Mouse (Mus musculus) c-Kit-positive CD71-negative TER-119-negative erythroid progenitor cells, embryonic 14.5 days (primary cell): ENCODE data around the gene Lin9.
A peak's percentile ranks its signal among the peaks of the same experiment; 100 is the strongest.
"Not testable (repeated sequence)": the region's sequence is repeated elsewhere in the genome, so short reads cannot be mapped to it uniquely, and the experiment has no call there.

Experiments
- DNase-seq: peaks from one replicate; pipeline ENCODE4 v3.0.0-alpha.2; 2013; ENCODE audit warnings: low read depth

Lin9 gene

DNA sequence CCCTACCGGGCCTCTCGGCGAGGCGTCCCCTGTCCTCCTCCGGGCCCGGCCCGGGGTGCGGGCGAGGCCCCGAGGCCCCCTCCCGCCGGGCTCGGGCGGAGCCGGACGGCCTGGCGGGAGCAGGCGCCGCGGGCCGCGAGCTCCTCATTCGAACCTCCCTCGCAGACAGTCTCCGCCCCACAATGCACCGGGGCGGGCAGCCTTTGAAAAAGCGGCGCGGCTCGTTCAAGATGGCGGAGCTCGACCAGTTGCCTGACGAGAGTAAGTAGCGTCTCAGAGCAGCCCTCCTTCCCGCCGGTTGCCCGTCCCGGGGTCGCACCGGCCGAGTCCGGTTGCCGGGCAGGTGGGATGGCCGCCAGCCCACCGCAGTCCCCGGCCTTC, at the start of gene Lin9:
Lin9 (plus strand) TSS at position 14 of the 381 bp plus-strand sequence.
- DNase-seq = peak; percentile 88

DNA sequence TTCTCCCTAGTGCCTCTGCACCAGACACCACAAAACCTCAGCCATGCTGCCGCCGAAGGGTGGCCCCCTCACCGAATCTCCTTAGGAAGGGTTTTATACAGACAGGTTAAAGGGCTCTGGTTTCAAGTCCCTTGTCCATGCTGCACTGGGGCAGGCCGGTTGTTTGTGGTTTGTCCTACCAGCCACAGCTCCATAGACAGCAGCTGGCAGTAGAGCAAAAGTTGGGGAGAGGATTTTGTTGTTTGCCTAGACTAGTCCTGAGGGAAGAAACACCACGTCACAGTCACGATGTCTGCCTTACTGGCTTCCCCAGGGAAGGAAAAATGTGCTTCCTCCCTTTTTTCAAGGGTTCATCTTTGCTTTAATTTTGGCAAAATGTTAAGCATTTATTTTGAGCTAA, 40.4 kb upstream of the Lin9 start:
- no peak for DNase-seq

DNA sequence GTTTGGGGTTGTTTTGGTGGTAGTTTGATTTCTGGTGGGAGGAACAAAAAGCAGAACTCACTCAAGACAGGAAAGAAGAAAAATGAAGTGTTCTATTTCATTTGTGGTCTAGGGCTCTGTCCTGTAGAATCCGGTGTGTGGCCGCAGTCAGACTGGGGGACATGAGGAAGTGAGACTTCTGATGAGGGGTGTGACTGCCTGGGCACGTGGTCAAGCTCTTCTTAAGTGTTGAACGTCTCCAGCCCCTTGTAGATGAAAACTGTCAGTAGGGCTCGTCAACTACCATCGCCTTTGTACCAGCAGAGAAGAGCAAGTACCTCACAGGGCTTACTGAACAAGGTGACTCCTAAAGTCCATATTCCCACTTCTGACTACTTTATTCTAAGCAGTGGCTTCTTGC, 39.1 kb upstream of the Lin9 start:
- DNase-seq = peak; percentile 28

DNA sequence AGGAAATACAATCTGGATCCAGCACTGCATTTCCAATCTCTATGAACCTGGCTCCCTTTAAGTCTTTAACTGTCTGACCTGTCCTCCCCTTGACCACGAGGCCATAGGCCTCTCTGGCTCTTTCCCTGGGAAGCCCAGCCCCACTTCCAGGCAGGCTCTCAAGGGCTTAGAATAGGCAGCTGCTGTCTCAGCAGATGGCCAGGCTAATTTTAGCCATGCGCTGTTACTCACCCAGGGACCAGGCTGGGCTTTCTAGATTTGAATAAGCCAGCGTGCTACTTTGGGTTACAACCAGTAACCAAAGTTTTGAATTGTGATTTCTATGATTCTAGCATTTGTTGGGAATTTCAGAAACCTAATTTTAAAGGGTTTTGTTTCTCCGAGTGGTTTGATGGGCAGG, 36.4 kb upstream of the Lin9 start:
- no peak for DNase-seq

DNA sequence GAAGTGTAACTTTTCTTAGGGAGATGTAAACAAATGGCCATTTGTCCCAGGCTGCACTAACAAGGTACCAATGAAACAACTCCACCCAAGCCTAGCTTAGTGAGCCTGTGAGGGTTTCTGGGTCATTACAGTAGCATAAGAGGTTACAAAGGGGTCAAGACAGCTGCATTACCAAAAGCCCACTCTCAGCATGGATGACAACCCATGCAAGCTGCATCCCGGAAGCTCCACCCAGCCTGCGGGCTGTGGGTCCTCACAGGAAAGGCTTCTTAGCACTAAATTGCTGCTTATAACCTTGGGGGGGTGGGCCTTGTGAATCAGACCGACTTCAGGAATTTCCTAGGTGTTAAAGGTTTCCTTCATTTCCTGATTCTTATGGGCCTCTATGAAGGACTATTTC, 34.8 kb upstream of the Lin9 start:
- DNase-seq = no peak

DNA sequence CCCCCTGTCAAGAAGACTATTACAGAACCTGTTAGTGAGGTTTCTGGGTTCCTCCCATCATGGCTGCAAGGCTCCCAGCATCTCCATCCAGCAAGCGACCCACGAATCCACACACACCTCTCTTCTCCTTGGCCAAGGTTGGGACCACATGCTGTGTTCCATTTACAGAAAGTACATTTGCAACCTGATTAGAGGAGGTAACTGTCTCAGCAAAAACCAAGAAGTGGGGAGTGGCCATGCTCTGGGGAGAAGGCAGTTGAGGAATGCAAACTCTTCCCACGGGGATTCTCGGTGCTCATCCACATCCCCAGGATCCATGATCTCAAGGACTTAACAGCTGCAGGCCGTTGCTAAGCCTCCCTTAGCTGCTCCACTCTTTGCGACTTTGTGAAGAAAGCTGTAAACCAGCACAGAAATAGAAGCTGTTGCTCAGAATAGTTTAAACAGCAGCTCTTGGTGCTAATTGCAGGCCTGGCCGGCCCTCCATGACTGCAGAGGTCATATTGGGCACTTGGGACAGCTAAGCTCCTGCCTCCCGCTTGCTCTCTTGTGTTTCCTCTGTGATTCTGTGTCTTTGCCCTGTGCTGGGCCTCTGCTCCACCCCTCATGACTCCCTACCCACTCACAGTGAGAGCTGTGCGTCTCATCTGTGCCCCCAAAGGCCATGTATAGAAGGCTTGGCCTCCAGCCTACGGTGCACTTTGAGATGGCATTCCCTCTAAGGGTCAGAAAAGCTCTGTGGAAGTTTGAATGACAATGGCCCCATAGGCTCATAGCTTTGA, 34.0 kb upstream of the Lin9 start:
- DNase-seq = no peak

DNA sequence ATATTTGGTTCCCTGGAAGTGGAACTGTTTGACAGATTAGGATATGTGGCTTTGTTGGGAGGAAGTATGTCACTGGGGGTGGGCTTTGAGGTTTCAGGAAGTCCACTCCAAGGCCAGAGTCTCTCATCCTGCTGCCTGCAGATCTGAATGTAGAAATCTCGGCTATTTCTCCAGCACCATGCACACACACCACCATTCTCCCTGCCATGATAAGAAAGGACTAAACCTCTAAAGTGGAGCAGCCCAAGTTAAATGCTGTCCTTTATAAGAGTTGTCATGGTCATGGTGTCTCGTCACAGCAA, 33.4 kb upstream of the Lin9 start:
- no peak for DNase-seq

DNA sequence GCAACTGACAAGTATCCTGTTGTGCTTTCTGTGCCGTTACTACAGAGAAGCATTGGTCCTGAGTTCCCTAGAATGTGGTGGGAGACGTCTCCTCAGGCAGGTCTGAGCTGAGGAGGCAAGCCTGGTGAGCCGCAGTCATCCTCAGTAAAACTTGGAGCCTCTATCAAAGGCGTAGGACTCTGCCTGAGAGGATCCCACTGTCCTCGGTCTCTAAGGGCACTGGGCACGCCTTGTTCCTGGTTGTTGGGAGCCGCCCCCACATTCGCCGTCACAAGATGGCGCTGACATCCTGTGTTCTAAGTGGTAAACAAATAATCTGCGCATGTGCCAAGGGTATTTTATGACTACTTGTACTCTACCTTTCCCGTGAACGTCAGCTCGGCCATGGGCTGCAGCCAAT, 29.1 kb upstream of the Lin9 start:
- DNase-seq = not testable (repeated sequence)

DNA sequence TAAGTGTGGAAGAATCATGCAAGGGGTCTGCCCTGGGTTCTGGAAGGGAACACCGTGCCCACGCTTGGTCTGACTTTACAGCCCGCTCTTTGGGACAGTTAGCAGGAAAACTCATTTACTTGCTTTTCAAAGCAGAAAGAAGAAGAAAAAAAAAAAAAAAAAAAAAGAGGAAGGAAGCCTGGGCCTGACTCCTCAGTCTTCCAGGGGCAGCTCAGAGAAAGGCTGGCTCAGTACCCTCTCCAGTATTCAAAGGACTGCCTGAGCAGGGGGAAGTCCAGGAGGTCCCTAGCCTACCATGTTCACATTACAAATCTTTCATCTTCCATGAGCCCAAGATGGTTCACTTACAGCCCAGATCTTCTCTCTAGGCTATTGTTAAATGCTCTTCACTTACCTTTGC, 24.2 kb upstream of the Lin9 start:
- DNase-seq = no peak

DNA sequence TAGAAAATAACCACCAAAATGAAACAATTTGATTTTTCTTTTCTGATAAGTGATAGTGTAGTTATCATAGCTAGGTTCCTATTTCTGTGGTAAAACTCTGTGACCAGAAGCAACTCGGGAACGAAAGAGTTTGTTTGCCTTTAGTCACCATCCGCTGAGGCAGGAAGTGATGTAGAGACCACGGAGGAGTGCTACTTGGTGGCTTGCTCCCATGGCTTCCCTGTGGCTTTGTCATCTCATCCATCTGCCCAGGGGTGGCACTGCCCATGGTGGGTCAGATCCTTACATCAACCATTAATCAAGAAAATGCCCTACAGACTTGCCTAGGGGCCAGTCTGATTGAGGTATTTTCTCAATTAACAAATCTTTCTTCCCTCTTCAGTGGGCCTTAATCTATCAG, 18.6 kb upstream of the Lin9 start:
- no peak for DNase-seq

DNA sequence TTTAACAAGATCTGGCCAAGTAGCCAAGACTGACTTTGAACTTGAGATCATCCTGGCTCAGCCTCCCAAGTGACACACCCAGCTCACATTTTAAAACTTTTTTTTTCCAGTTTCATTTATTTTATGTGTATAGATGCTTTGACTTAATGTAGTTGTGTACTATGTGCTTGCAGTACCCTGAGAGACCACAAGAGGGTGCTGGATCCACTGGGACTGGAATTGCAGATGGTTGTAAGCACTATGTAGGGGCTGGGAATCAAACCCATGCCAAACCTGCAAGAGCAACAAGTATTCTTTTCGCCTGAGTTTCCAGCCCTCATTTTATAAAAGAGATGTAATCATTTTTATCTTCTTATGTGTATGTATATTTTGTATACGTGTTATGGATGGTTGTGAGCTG, 17.0 kb upstream of the Lin9 start:
- no peak for DNase-seq

DNA sequence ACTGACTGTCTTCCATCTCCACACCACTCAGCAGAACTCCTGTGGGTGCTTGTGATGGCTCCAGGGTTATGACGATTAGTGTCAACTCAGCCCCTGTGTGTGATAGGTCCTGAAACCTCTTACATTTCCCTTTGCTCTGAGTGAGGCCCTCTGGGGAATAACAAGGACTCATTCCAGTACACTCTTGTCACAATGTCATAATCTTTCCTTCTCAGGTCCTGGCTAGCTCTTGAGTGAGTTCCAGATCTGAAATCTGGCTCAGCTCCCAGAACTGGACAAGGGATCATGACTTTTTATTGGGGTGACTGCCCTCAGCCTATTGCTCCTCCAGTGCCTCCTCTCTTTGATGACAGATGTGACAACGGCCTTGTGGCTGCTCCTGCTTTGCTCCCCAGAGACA, 14.8 kb upstream of the Lin9 start:
- DNase-seq = no peak

DNA sequence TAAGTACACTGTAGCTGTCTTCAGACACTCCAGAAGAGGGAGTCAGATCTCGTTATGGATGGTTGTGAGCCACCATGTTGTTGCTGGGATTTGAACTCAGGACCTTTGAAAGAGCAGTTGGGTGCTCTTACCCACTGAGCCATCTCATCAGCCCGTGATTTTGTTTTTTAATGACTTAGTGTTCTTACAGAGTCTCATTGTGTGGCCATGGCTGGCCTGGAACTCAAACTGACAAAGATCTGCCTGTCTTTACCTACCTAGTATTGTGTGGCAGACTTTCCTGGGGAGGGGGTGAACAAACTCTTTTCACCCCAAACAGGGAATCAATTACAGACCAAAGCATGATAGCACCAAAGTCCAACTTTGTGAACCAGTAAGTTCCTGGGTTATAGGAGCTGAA, 3.2 kb upstream of the Lin9 start:
- DNase-seq = not testable (repeated sequence)

DNA sequence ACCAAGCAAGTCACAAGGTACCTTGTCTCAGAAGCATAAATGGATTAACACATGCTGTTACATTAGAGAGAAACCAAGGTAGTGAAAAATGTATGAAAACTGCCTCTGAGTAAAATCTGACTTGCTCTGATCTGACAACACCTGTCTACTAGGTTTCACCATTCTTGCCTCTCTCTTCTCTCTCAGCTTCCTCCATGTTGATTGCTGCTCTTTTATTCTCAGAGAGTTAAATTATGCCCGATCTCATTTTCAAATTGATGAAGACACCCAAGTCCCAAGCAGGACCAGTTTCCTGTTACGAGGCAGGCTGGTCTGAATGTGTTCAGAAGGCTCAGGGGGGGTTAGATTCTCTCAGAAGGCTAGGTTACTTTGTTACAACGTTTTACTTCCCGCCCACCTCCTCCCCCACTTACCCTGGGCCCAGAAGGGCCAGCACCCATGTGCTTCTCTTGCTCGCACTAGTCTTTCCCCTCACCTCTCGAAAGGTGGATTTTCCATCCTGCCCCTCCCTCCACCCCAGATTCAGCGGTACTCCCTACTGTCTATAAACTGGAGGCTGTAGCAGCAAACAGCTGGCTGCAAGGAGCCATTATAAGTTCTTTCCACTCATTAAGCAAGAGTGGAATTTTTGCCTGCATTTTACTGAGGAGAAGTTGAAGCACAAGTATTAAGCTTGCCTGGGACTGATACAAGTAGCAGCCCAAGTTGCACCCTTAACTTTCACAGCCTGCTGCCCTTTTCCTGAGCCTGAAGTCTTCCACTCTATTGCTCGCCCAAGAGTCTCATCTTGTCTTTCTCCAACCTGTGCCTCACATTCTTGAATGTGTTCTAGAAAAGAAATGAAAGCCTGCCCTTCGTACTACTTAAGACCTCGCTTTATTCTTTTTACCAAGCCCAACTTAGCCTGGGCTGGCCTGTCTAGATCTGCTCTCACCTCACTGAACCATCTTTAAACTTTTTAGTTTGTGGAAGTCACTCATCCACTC, 1.2 kb upstream of the Lin9 start:
- no peak for DNase-seq

DNA sequence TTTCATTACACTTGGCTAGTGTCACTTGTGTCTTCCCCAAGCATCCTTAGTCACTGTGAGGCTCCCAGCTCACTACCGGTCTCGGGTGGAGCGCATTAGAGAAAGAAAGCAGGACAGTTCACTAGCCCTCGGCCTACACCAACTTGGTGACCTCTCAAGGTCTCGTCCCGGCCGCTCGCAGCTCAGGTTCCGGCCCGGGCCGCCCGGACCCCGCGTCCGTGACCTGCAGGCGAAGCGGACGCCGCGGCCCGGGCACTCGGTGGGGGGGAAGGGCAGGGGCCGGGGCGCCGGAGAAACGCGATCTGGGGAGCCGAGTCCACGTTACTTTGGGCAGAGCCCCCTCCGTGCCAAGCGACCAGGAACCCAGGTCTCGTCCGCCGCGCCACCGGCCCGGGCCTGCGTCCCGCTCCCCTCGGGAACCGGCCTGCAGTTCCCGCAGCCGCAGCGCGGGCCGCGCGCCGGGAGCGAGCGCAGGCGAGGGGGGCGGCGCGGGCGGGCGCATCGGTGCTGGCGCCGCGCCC, 285 bp upstream of the Lin9 start:
- DNase-seq = peak; percentile 22

DNA sequence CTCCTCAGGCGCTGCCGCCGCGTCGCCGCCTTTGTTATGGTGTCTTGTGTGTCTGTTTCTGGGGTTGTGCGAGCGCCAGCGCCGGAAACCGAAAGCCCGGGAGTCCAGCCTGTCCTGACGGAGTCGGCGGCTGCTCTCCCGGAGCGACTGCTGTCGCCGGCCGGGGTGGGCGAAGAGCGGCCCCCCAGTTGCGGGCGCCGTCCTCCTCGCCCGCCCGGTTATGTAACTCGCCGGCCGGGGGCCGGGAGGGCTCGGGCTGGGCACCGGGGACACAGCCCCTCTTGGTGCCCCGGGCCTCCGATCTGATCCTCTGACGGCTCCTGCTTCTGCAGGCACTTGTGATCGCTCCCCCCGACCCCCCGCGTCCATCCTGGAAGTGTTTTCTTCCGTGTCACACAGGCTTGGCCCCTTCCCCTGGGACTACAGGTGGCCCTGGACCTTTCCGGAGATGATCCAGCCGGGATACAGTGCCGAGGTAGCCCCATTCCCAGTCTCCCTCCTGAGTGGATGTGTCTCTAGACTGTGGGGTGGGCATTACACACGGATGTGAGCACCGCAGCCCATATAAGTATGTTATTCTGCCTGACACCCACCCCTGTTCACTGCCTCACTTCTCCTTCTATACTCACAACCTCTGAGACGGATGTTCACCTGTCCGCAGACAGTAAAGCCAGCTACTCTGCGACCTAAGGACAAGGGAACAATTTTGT, 723 bp downstream of the Lin9 start:
- DNase-seq = peak; percentile 6

DNA sequence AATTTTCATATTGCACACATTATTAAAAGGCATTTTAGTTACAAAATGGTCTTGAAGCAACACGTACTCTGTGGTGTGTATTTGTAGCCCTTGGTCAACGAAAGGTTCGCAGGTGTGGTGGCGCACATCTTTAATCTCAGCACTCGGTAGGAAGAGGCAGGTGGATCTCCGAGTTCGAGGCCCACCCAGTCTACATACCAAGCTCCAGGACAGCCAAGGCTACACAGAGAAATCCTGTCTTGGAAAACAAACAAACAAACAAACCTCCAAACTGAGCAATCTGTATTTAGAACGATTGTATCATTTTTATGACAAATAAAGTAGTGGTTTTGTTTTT, 1.2 kb downstream of the Lin9 start:
- DNase-seq = no peak

DNA sequence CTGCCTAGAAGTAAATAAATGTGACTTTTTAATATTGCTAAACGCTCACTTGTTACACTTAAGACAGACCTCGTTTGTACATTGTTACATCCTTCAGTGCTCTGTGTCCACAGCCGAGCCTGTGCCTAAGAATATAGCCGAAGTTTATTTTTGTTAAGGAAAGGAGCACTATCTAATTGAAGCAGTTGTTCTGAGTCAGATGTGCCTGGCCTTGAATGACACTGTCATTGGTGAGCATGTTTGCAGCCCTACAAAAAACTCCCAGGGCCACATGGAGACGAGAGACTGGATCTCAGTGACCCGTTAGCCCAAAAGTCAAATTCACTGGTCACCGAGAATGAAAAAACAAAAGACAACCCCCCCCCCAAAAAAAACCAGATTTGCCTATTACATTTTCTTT, 50.3 kb downstream of the Lin9 start:
- no peak for DNase-seq

DNA sequence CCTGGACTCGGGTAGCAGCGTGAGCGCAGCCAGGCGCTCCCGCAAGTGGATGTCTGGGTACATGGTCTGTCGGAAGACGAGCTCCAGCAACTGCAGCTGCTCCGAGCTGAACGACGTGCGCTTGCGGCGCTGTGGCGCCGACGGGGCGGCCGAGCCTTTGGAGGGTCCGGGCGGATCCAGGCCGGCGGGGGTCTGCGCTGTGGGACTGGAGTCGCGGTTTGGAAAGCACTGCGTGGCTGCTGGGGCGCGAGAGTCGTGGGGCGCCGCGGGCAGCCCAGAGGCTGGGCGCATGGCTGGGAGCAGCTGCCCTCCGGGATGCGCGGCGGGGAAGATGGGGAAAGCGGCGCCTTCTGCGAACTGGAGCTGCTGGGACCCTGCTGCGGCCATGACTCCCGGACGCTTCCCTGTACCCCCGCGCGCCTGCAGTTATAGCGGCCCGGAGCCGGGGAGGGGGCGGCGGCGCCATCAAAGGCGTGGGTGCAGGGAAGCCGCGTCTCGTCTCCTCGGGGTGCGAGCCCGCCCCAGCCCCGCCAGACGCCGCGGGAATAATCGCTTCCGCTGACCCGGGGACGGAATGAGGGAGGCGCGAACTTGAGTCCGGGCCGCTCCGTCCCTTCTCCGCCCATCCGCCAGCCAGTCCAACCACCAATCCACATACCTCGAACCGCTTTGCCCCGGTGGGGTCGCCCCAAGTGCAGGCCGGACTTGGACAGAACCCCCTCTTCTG, 55.8 kb downstream of the Lin9 start, which contains the start of gene Mixl1:
Mixl1 (minus strand) TSS at position 409 of the 727 bp plus-strand sequence.
- DNase-seq = no peak

DNA sequence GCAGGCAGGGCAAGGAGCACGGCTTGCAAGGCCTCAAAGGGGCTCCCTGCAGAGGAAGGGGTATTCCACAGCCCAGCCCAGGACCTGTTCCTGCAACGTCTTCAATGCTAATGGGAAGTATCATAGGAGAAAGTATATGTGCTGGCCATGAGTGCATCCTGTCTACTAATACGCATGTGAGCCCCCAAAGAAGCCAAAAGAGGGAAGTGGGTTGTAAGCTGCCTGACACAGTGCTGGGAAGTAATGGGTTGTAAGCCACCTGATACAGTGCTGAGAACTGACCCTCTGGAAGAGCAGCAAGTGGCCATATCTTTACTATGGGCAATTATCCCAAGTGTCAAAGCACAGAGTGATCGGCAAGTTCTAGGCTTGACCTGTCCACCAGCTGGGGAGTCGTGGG, 57.1 kb downstream of the Lin9 start:
- no peak for DNase-seq

DNA sequence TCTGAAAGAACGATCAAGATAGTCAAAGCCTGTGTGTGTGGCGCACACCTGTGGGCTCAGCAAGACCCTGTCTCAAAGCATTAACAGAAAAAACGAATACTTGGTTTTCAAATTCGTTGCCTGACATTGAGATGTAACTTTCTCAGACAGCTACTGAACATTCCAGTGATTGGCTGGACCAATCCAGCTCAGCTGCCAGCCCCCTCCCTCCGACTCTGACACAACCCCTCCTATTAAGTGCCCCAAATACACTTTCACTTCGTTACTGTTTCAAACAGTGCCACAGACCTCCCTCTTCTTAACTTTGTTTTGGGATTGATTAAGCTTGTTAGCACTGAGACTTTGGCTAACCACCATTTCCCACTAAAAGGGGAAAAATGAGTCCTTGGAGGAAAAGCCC, 62.5 kb downstream of the Lin9 start:
- no peak for DNase-seq

DNA sequence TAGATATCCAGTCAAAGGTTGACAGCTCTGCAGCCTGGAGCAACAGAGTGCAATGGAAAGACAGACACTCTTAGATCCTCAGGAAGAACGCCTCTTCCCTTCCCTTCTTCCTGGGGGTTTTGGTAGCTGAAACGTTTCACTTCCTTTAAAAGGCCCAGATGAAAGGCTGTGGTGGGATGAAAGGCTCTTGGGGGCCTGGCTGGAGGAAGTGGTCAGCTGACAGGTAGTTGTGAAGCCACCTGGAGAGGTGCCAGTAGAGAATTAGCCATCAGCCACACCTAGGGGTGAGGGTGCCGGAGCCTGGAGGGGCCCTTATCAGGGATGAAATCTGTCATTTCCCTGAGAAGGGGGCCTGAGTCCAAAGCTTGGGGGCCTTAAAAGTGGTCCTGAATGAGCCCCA, 66.4 kb downstream of the Lin9 start:
- DNase-seq = no peak
